Mouse (Mus musculus) E14TG2a.4 (cell line): Measurements from ENCODE around the gene Tmem205.

Source experiments
- CTCF ChIP-seq: conservative IDR thresholded peaks from 2 replicates; pipeline ENCODE4 v1.5.1; 2014; ENCODE audit warnings: low read length
- NANOG ChIP-seq: IDR thresholded peaks from 2 replicates; pipeline ENCODE4 v1.6.1; 2014; ENCODE audit warnings: borderline replicate concordance, low read length, mixed read lengths

GRCm38 (mm10) chr9:21950322-21950721 is 23.0 kb upstream of the Tmem205 start:
- TF ChIP-seq CTCF (no peak), NANOG (no peak)
